Mouse (Mus musculus) ovary, postnatal 14 days (tissue): ENCODE measurements around the gene Rnf216.
"Not testable (repeated sequence)": the region's sequence is repeated elsewhere in the genome, so short reads cannot be mapped to it uniquely, and the experiment has no call there.

Experiments used
- DNase-seq: peaks from one replicate; pipeline ENCODE4 v3.0.0; 2022; ENCODE audit warnings: low spot score

Rnf216 gene

DNA sequence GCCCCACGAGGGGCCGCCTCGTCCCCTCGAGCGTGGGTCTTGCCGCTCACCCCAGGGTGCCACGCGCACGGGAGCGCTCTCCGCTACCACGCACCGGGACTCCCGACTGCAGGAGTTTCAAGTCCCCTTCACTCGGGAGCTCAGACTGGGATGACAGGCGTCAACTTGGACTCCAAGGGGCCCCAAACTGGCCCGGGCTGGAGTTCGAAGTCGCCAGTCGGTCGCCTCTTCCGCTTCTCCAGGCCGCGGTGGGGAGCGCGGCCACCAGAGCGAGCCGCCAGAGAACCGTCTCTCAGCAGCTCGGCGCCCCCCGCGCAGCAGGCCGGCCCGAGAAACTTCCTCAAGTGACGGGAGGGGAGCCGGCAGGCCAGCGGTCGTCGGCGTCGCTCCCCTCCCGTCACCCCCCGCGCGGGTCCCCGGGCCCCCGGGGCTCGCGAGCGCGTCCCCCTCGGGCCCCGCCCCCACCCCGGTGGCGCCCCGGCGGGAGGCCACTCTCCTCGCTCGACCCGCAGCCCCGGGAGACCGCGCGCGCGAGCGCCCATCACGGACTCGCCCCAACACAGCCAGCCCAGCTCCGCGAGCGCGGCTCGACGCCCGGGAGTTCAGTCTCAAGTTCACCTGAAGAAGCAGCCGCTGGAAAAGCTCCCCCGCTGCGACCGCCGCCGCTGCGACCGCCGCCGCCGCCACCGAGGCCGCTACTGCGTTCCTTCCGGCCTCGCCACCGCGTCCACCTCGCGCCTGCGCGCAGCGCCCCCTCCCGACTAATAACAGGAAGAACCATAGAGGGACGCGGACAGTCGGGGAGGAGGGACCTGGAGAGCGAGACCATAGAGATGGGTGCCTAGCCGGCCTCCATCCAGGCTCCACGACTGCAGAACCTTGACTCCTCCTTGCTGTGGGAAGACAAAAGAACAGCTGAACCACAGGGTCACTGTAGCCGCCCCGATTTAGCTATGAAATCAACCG is at the start of gene Rnf216:
Gene Rnf216 (minus strand): TSS at position 714 of the 966 bp plus-strand sequence.
- DNase-seq: peak; percentile 92

DNA sequence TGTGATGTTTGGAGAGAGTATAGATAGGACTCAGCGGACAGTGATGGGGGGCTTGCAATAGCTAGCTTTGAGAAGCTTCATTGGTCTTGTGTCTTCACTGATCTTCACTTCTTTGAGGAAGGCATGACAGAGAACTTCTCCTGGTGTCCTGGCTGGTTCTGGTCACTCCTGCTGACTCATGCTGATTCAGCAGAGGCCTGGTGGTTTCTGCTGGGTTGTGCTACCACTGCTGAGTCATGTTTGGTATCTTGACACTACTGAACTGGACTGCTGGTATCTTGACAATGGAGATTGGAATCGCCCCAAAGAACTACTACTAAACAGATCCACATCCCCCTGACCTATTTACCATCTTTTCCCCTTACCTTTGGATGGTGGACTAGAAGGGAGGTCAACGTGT is 42.7 kb upstream of the Rnf216 start:
- no peak for DNase-seq

DNA sequence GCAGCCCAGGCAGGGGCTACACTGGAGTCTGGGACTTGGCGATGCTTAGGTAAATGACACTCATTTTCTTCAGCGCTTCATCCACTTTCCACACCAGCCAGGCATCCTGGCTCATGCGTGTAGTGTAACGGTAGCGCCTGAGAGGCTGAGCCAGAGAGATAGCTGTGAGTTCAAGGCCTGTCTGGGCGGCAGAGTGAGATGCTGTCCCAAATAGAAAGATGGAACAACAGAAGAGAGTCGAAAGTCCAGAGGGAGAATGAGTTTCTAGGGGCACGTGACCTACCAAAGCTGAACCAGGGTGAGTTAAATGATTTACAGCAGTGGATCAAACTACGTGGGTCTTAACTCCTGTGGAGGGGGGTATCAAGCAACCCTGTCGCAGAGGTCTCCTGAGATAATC is 41.0 kb upstream of the Rnf216 start:
- DNase-seq: no peak

DNA sequence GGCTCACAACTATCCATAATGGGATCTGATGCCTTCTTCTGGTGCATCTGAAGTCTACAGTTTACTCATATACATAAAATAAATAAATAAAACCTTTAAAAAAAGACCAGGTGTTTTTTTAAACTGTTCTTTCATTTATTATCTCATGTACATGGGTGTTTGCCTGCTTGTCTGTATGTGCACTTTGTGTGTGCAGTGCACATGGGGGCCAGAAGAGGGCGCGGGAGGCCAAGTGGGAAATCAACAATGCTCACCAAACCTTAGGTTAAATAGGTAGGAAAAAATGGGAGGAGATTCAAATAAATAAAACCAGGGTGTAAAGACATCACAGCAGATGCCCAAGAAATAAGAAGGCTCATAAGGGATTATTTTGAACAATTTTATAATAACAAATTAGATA is 37.2 kb upstream of the Rnf216 start:
- no peak for DNase-seq

DNA sequence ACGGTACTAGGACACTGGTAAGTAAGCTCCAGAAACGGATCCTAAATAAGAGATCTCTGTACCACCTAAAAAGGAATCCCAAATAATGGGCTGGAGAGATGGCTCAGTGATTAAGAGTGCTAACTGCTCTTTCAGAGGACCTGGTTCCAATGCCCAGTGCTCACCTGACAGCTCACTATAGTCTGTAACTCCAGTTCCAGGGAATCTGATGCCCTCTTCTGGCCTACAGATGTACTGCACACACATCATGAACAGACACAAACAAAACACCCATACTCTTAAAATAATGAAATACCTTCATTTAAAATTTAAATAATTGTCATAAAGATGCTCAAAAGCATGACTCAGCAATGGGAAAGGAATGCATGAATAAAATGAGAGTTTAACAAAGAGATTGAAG is 36.7 kb upstream of the Rnf216 start:
- no peak for DNase-seq

DNA sequence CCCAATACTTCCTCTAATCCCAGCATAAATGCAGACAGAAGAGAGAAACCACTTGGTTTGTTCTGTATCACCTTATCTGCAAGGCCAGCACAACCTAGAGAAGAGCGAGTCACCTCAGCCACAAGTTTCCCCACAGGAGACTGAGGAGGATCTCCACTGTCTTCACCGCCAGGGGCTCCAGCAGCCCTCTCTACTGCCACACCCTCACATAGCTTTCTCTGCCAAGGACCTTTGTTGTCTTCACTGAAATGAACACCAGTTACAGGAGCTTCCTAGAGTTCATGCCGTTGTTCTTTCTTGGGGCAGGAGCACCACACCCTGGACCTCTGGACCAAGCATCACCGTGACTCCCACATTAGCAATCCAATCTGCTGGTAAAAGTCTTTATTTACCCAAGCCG is 35.9 kb upstream of the Rnf216 start:
- DNase-seq: no peak

DNA sequence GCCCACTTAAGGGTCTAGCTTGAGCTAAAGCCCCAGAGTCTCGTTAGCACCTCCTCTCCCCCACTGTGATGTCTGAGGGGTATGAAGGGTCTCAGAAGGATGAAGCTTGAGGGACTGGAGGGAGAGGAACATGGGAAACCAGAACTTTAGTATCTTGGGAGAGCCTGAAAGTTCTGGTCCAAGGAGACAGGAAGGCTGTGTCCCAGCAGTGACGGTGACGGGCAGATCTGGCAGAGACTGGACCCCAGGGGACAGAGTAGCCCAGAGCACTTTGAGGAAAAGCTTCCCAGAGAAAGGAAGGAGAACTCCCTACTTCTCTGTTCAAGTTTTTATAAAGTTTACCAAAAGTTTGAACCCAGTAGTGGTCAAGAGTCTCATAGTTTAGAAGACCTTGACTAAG is 34.7 kb upstream of the Rnf216 start, which contains the start of gene Olfr718-ps1:
Gene Olfr718-ps1 (minus strand): TSS at position 101 of the 400 bp plus-strand sequence.
- no peak for DNase-seq

DNA sequence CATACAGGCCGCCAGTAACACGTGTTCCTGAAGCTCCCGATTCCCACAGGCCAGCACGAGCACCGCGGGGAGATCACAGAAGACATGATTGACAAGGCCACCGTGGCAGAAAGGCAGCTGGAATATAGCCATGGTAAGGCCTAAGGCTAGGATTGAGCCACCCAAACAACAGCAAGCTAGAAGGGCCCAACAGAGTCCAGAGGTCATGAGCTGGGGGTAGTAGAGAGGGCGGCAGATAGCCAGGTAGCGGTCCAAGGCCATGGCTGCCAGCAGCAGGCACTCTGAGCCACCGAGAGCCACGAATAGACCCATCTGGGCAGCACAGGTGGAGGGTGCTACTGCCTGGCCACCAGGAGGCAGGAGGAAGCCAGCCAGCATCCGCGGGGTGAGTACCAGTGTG is 24.8 kb upstream of the Rnf216 start:
- no peak for DNase-seq

DNA sequence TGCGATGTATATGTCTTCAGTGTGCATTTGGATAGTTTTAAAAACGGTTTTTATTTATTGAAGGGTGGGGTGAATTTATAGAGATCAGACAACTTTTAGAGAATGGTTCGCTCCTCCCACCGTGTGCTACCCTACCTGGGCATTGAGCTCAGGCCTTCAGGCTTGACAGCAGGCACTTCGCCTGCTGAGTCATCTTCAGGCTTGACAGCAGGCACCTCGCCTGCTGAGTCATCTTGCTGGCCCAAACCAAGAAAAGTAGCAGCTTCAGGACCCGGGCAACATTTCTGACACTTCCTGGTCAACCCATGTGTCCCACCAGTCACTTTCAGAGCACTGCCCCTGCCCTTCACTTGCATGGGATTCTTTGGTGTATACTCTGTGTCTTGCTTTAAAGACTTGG is 22.2 kb upstream of the Rnf216 start:
- DNase-seq: no peak

DNA sequence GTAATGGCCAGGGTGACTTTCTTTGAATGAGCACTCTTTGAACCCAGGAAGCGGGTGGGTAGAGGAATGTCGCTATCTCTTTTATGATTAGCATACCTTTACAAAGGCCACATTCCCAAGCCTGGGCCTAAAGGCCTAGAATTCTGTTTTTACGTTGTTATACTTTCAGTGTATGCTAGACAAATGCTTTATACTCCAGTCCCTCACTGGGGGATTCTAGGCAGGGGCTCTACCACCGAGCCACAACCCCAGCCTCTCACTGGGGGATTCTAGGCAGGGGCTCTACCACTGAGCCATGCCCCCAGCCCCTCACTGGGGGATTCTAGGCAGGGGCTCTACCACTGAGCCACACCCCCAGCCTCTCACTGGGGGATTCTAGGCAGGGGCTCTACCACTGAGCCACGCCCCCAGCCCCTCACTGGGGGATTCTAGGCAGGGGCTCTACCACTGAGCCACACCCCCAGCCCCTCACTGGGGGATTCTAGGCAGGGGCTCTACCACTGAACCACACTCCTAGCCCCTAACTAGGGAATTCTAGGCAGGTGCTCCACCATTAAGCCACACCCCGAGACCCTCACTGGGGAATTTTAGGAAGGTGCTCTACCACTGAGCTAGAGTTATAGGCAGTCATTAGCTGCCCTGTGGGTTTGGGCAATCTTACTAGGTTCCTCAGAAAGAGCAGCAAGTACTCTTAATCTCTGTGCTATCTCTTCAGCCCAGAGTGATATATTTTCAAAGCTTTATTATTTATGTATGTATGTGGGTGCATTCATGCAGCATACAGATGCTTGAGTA is 21.6 kb upstream of the Rnf216 start:
- DNase-seq: not testable (repeated sequence)

DNA sequence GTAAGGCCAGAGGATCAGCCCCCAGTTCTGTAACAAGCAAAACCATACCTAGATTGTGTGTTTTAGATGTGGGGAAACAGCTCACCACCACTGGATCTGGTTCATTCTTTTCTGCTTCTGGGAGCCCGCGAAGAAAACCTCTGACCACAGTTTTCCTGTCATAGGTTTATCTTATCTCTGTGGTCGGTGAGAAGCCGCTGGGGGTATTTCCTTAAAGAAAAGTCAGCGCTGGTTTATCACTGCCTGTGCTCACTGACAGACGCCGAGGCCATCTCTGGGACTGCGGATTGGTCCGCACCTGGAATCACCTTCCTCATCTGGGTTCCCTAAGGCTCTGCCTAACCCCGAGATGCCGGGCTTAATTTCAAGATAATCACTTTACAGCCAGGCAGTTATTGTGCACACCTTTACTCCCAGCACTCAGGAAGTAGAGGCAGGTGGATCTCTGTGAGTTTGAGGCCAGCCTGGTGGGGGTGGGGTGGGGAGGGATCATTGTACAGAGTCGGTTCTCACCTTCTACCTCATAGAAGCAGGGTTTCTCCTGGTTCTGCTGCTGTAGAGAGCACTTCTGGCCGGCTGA is 20.2 kb upstream of the Rnf216 start:
- DNase-seq: no peak

DNA sequence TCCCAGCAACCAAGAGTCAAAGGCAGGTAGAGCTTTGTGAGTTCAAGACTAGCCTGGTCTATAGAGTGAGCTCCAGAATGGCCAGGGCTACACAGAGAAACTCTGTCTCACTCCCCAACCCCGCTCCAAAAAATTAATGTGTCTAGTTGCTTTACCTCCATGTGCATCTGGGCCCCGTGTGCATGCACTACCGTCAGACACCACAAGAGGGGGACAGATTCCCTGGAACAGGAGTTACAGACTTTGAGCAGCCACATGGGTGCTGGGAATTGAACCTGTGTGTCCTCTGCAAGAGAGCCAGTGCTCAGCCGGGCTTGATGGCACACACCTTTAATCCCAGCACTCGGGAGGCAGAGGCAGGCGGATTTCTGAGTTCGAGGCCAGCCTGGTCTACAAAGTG is 17.5 kb upstream of the Rnf216 start:
- no peak for DNase-seq

DNA sequence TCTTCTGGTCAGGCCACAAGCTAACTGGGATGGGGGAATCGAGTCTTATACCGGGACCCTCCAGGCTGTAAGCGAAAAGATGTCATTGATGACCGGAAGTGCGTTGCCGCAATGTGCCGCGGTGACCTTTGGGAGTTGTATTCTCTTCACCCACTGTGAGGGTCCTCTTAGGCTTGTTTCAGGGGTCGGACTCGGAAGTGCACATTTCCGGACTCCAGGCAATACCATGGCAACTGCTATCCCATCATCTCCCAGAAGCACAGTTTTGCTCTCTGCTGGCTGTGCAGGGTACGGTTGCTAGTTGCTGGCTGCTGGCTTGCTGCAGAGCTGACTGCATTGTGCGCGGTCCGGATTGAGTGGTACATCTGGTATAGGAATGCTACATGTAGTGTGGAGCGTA is 16.3 kb upstream of the Rnf216 start:
- DNase-seq: no peak

DNA sequence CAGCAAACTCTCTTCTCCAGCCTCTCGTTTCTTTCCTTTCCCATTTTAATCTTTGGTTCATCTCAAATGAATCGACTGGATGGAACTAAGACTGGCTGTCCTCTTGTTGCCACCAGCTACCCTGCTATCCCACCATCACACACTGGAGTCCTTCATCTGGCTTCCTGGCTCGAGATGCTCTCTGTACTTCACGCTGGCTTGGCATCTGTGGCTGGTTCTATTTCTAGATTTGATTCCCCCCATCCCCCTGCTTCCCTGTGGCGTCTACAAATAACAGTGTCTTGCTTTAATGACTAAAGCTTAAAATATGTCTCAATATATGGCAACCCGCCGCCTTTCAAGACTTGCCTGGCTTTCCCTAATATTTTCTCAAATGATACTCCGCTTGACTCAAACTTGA is 15.0 kb upstream of the Rnf216 start:
- no peak for DNase-seq

DNA sequence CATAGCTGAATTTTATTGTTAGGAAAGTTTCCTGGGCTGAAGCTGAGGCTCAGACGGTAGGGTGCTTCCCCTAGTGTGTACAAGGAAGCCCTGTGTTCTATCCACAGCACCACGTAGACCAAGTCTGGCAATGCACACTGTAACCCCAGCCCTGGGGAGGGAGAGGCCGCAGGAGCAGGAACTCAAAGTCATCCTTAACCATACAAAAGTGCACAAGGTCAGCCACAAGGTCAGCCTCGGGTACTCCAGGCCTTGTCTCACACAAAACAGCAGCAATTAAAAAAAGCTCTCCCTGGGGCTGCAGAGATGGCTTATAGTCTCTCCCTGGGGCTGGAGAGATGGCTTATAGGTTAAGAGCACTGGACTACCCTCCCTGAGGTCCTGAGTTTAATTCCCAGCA is 14.1 kb upstream of the Rnf216 start:
- DNase-seq: no peak

DNA sequence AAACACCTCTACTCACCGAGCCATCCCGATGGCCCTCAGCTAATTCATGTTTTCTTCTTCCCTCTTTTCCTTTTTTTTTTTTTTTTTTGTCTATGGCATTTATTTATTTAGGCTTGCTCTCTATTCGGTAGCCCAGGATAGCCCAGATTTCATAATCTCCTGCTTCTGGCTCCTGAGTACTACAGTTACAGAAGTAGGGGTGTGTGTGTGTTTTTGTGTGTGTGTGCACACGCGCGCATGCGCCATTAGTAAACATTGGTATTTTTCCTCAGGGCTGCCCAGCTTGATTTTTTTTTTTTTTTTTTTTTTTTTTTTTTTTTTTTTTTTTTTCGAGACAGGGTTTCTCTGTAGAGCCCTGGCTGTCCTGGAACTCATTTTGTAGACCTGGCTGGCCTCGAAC is 13.3 kb upstream of the Rnf216 start:
- no peak for DNase-seq

DNA sequence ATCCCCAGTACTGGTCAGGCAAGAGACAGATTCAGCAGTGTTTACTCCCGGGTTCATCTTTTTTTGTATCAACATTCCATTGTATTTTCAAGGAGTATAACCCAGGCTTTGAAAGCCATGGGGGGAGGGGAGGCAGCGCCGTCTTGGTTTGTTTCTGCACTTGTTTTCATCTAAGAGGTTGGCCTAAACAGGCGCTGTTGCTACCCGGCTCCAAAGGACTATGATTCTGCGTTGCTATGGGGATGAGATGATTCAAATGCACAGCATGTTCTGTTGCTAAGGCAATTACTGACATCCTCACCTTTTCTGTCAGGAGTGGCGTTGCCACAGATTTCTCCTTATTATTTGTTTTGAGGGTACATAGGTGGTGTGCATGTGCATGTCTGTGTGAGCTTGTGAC is 12.8 kb upstream of the Rnf216 start:
- DNase-seq: no peak

DNA sequence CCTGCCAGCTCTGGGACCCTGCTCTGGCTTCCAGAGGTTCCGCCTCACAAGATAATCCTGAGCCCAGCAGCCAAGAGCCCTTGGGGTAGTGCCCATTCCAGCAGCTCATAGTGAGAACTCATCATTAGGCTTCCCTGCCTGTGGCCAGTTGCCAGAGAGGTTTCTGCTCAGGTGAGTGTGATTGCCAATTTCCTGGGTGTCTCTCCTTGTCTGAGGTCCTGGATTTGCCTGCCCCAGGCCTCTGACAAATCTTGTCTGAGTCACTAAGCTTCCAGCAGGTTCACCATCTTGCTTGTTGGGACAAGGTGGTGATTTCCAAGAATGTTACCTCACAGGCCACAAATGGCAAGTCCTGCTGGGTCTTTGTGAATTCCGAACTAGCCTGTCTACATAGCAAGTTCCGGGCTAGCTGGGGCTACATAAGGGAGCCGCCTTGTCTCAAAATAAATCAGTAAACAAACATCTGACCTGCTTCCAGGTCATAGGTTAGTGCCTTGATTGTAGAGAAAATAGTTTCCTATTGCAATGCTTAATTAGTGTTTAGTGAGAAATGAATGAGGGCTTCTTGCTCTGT is 12.1 kb upstream of the Rnf216 start:
- DNase-seq: no peak

DNA sequence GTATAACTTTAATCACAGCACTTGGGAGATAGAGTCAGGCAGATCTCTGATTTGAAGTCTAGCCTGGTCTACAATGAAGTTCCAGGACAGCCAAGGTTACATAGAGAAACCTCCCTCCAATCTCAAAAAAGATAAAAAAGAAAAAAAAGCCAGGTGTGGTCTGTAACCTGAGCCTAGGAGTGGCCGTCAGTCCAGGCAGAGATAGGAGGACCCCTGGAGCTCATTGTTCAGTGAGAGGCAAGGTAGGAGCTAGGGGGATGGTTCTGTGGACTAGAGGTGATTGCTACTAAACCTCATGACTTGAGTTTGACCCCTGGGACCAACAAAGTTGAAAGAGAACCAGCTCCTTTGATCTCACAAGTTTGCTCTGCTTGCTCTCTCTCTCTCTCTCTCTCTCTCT is 9.9 kb upstream of the Rnf216 start:
- no peak for DNase-seq

DNA sequence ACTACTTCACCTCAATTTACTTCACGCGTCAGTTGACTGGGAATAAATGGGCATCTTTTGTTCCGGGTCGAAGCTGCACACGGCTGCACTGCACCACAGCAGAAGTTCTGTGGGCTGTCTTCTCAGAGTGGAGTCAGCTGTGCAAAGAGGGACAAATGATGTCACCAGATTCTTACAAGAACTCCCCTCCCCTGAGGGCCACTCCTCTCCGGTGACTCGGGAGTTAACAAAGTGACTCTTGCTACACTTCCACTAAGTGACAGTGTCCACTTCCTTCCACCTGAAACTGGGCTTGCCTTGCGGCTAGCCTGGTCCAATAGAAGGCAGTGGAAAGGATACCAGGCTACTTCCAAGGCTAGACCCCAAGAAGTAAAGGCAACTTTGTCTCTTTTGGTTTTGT is 9.3 kb upstream of the Rnf216 start:
- no peak for DNase-seq

DNA sequence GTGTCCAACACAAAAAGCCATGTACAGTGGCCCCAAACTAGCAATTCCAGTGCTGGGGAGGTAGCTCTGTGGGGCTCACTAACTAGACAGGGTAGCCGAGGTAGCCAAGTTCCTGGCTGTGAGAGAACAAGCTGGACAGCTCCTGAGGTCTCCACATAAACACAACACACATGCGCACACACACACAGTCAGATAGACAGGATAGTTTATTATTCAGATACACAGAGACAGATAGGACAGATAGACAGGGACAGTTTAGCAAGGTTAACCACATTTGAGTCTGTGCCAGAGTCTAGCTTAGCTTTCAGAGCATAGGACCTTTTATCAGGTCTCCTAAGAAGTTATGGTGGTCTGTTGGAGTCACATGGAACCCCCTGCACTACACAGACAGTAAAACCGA is 6.0 kb downstream of the Rnf216 start:
- DNase-seq: no peak

DNA sequence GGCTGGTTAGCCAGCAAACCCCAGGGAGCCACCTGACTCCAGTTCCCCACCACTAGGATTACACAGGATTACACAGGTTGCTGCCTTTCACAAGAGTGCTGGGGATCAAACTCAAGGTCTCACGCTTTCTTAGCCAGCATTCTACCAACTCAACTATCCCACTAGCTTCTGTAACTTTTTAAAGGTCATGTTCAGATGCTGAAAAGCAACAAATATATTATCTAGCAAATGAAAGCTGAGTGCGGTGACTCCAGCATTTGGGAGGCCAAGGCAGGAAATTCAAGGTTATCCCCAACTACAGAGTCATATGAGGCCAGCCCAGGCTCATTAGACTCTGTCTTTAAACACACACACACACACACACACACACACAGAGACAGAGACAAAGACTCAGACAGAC is 9.6 kb downstream of the Rnf216 start:
- DNase-seq: no peak
